In genomic region chr1:153191943-153192329, GRCm38 (mm10) we compare ENCODE assay signal across 9 mouse cellular contexts. TPM values are rescaled to one million over a fixed set of nuclear protein-coding genes. Genes with fewer than 3 reads are reported as not detected.
DNase-seq lines count a peak whose midpoint lies in the region; ATAC-seq and TF ChIP-seq lines count a peak whose summit lies in the region.
"Had no signal": no experiment of that assay in that cellular context is flagged by ENCODE, and none has a peak within 500 bp of the region (broad histone marks: within the 10 kb centered on the region; RNA-seq: fewer than 3 reads in every experiment).

No protein-coding gene starts in this region.

- no peaks in the 10 kb centered on the region for H3K9me3 ChIP-seq in limb, embryonic 12.5 days
- H3K9me3 ChIP-seq in limb, embryonic 10.5 days (replicated peaks) = no peaks in the 10 kb centered on the region
- no peaks in the 10 kb centered on the region for H3K9me3 ChIP-seq in heart, embryonic 15.5 days (replicated peaks)
- H3K9me3 ChIP-seq in midbrain, embryonic 13.5 days = no peaks in the 10 kb centered on the region
- H3K9me3 ChIP-seq in liver, embryonic 11.5 days (ENCODE audit: control insufficient read depth, low read length) = no peaks in the 10 kb centered on the region

- no peak overlapping the region for H3K9ac ChIP-seq in limb, embryonic 12.5 days (replicated peaks)
- H3K9ac ChIP-seq in heart, embryonic 15.5 days = no peak overlapping the region
- H3K9ac ChIP-seq in midbrain, embryonic 13.5 days (replicated peaks) = no peak overlapping the region
- no peak overlapping the region for H3K9ac ChIP-seq in liver, embryonic 11.5 days (ENCODE audit: low read depth, low read length)

- 32% methylated on average over 5 of the region's 5 CpGs for WGBS in limb, embryonic 12.5 days
- 73% methylated on average over 5 of the region's 5 CpGs for whole genome bisulfite sequencing in limb, embryonic 10.5 days
- 14% methylated on average over 5 of the region's 5 CpGs for WGBS in heart, embryonic 15.5 days
- WGBS in midbrain, embryonic 13.5 days = 7% methylated on average over 4 of the region's 5 CpGs
- WGBS in liver, embryonic 11.5 days = 54% methylated on average over 5 of the region's 5 CpGs

- H3K4me3 ChIP-seq in limb, embryonic 12.5 days (replicated peaks) = no peak overlapping the region
- H3K4me3 ChIP-seq in limb, embryonic 10.5 days = no peak overlapping the region
- no peak overlapping the region for H3K4me3 ChIP-seq in heart, embryonic 15.5 days
- H3K4me3 ChIP-seq in midbrain, embryonic 13.5 days (replicated peaks) = no peak overlapping the region
- H3K4me3 ChIP-seq in liver, embryonic 11.5 days (ENCODE audit: low read depth, low read length) = no peak overlapping the region

- H3K4me1 ChIP-seq in limb, embryonic 12.5 days (replicated peaks) = peaks cover 11% of the 10 kb centered on the region
- H3K4me1 ChIP-seq in limb, embryonic 10.5 days = 0 out of 2 replicates have a peak, but pooled peaks cover 5% of the 10 kb centered on the region
- peaks cover 24% of the 10 kb centered on the region for H3K4me1 ChIP-seq in heart, embryonic 15.5 days (replicated peaks)
- peaks cover 20% of the 10 kb centered on the region for H3K4me1 ChIP-seq in midbrain, embryonic 13.5 days (replicated peaks)
- H3K4me1 ChIP-seq in liver, embryonic 11.5 days (replicated peaks; ENCODE audit: control insufficient read depth, insufficient read depth, low read length) = no peaks in the 10 kb centered on the region

- peak overlapping the region; percentile 77 for H3K27ac ChIP-seq in limb, embryonic 12.5 days
- H3K27ac ChIP-seq in limb, embryonic 10.5 days = no peak overlapping the region
- H3K27ac ChIP-seq in heart, embryonic 15.5 days = peak overlapping the region; percentile 90
- H3K27ac ChIP-seq in midbrain, embryonic 13.5 days = peak overlapping the region; percentile 39; the same call in 1 of the 2 replicates
- no peak overlapping the region for H3K27ac ChIP-seq in liver, embryonic 11.5 days (ENCODE audit: low read depth, low read length)

- DNase-seq in limb, embryonic 10.5 days (ENCODE audit: low spot score) = no peak
- peak; percentile 97 for DNase-seq in brain, embryonic 14.5 days (ENCODE audit: low read depth)
- peak; percentile 92 to 95 for DNase-seq in kidney, postnatal 25 days
- DNase-seq in liver, embryonic 11.5 days (ENCODE audit: low spot score) = no peak

- no peaks in the 10 kb centered on the region for H3K36me3 ChIP-seq in limb, embryonic 12.5 days
- H3K36me3 ChIP-seq in limb, embryonic 10.5 days = no peaks in the 10 kb centered on the region
- no peaks in the 10 kb centered on the region for H3K36me3 ChIP-seq in heart, embryonic 15.5 days
- H3K36me3 ChIP-seq in midbrain, embryonic 13.5 days = no peaks in the 10 kb centered on the region
- H3K36me3 ChIP-seq in liver, embryonic 11.5 days (ENCODE audit: control insufficient read depth, insufficient read depth, low read length) = no peaks in the 10 kb centered on the region

- H3K27me3 ChIP-seq in limb, embryonic 12.5 days = peaks cover 15% of the 10 kb centered on the region
- H3K27me3 ChIP-seq in limb, embryonic 10.5 days (ENCODE audit: low read depth, poor library complexity, severe bottlenecking) = peaks cover 18% of the 10 kb centered on the region
- no peaks in the 10 kb centered on the region for H3K27me3 ChIP-seq in heart, embryonic 15.5 days
- peaks cover 14% of the 10 kb centered on the region for H3K27me3 ChIP-seq in midbrain, embryonic 13.5 days
- H3K27me3 ChIP-seq in liver, embryonic 11.5 days (replicated peaks; ENCODE audit: control insufficient read depth, insufficient read depth, low read length) = peaks cover 11% of the 10 kb centered on the region

- no peak for TF ChIP-seq POLR2A in brain, embryonic 14.5 days (IDR thresholded peaks at IDR 0.05; ENCODE audit: borderline replicate concordance, extremely low read depth, insufficient read depth, insufficient read length, poor library complexity, severe bottlenecking)

- peak; percentile 64; the same call in 1 of the 2 replicates for ATAC-seq in limb, embryonic 12.5 days (ENCODE audit: insufficient number of reproducible peaks, insufficient read depth, low FRiP score, low TSS enrichment, low read depth)
- ATAC-seq in heart, embryonic 15.5 days (replicated peaks; ENCODE audit: insufficient number of reproducible peaks, insufficient read depth, low FRiP score, low read depth) = peak; percentile 54
- peak; percentile 74 for ATAC-seq in midbrain, embryonic 13.5 days
- no peak for ATAC-seq in liver, embryonic 11.5 days (replicated peaks; ENCODE audit: low FRiP score)
- no peak for ATAC-seq in erythroid progenitor cell, adult 5-6 weeks (replicated peaks; ENCODE audit: low FRiP score, poor library complexity, severe bottlenecking)

- TF ChIP-seq CTCF in brain, embryonic 14.5 days (IDR thresholded peaks at IDR 0.05; ENCODE audit: borderline replicate concordance, extremely low read depth, insufficient read depth, insufficient read length) = no peak

- H3K4me2 ChIP-seq in limb, embryonic 12.5 days = no peak overlapping the region
- H3K4me2 ChIP-seq in heart, embryonic 15.5 days = peak overlapping the region; percentile 35
- H3K4me2 ChIP-seq in midbrain, embryonic 13.5 days (replicated peaks) = no peak overlapping the region
- no peak overlapping the region for H3K4me2 ChIP-seq in liver, embryonic 11.5 days

RNA-seq across cellular contexts. Expression of gene Lamc2, which starts 5.7 kb away (rescaled TPM):
- 5.8 and 6.2 TPM in 2 replicates for polyA plus RNA-seq in limb, embryonic 12.5 days (2016; fragmentation: Nextera tagmentation; extraction: Ambion mirVana)
- polyA plus RNA-seq in limb, embryonic 10.5 days (2016; fragmentation: Nextera tagmentation; extraction: Ambion mirVana) = 3.1 and 3.3 TPM in 2 replicates
- 1.1 and 2.0 TPM in 2 replicates for polyA plus RNA-seq in brain, embryonic 14.5 days (2012; rRNA removed)
- polyA plus RNA-seq in heart, embryonic 15.5 days (2015; fragmentation: Nextera tagmentation; extraction: Ambion mirVana) = 7.8 and 12.7 TPM in 2 replicates
- polyA plus RNA-seq in midbrain, embryonic 13.5 days (2015; fragmentation: Nextera tagmentation; extraction: Ambion mirVana) = 0.44 and 0.53 TPM in 2 replicates
- 1.0 and 1.1 TPM in 2 replicates for polyA plus RNA-seq in liver, embryonic 11.5 days (2014; fragmentation: Nextera tagmentation; extraction: Ambion mirVana)
- total RNA-seq in erythroid progenitor cell, adult 5-6 weeks (2015; ENCODE audit: low replicate concordance) = not detected in 2 replicates
- total RNA-seq in erythroid progenitor cell, adult 5-6 weeks (2017; ENCODE audit: low replicate concordance) = not detected in 2 replicates
- total RNA-seq: hematopoietic stem cell, adult 5-6 weeks had no signal

Comparison
In these comparisons a context has a peak if more than half of its experiments do, and no peak if none do; other contexts are left out.
1. H3K27ac ChIP-seq: peak in limb, embryonic 12.5 days (single experiment), heart, embryonic 15.5 days (single experiment) and midbrain, embryonic 13.5 days (single experiment); none in limb, embryonic 10.5 days (single experiment) and liver, embryonic 11.5 days (single experiment).
2. ATAC-seq: peak in limb, embryonic 12.5 days (single experiment), heart, embryonic 15.5 days (single experiment) and midbrain, embryonic 13.5 days (single experiment); none in liver, embryonic 11.5 days (single experiment) and erythroid progenitor cell, adult 5-6 weeks (single experiment).
3. DNase-seq: peak in brain, embryonic 14.5 days (single experiment) and kidney, postnatal 25 days (2 of 2); none in limb, embryonic 10.5 days (single experiment) and liver, embryonic 11.5 days (single experiment).